Mouse (Mus musculus): ENCODE results near the gene Olfr1351.
"Not testable (repeated sequence)": the region's sequence is repeated elsewhere in the genome, so short reads cannot be mapped to it uniquely, and the experiment has no call there.

Olfr1351 gene

DNA sequence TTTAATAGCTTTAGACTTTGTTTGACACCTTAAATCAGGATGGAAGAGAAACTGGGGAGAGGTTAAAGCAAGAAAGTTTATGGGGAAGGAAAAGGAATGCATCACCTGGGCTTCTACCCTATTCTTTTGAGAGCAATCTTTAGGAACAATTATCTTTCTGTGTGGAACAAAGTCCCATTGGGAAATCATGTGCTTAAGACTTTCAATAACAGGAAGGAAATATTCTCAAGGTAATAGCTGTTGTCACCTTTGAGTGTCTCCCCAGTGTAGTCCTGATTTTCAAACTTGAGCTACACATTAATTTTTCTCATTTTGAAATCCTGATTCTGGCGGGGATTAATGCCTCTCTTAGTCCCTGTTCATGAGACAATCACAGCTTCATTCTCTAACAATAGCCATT, at the start of gene Olfr1351:
Olfr1351 (plus strand) TSS at position 301 of the 400 bp plus-strand sequence.
- DNase-seq, result no peak

DNA sequence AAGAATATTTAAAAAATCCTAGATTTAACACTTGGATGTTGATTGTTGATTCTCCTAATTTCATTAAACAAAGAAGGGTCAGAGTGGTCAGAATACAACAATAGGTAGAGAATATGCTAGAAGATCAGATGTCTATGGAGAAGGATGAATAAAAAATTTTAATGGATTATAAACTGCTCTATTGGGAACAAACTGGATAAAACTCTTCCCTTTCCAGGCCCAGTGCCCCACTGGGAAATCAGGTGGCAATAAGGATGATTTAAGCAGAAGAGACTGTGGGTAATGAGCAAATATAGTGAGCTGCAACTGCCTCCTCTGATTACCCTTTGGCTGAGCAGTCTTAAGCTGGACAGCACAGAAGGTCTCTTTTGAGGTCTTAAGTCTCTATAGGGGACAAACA, 49.3 kb upstream of the Olfr1351 start, which contains the start of gene Olfr1353:
Olfr1353 (plus strand) TSS at position 301 of the 400 bp plus-strand sequence.
- not testable (repeated sequence) for DNase-seq

GRCm38 (mm10) chr10:78980750-78981149, 31.5 kb upstream of the Olfr1351 start, which contains the start of gene Olfr1352:
Gene Olfr1352, plus strand, starts transcription at chr10:78981050.
- DNase-seq, result no peak

DNA sequence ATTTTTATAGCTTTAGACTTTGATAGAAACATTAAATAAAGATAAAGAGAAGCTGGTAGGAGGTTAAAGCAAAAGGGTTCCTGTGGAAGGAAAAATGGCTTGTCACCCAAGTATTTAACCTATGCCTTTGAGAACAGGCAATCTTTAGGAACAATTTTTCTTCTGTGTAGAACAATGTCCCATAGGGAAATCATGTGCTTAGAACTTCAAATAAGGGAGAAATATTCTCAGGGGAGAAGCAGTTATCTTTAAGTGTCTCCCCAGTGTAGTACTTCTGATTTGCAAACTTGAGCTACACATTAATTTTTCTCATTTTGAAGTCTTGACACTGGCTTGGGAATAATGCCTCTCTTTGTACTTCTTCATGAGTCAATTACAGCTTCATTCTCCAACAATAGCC, 16.2 kb downstream of the Olfr1351 start, which contains the start of gene Olfr57:
Olfr57 (plus strand) TSS at position 301 of the 400 bp plus-strand sequence.
- DNase-seq, result no peak

- DNase-seq, result not testable (repeated sequence)
Observed at GRCm38 (mm10) chr10:79042457-79042856, 30.2 kb downstream of the Olfr1351 start.

- DNase-seq, result not testable (repeated sequence)
Observed at GRCm38 (mm10) chr10:79057370-79057769, 45.1 kb downstream of the Olfr1351 start.

All from cerebellum, adult 11-12 months (tissue).